Mouse (Mus musculus) CH12.LX (cell line): ENCODE results near the gene Ntrk3. TPM values are rescaled to one million over a fixed set of nuclear protein-coding genes. Genes with fewer than 3 reads are reported as not detected.

Experiments used
- DNase-seq: peaks from one replicate; pipeline ENCODE4 v3.0.0-alpha.2; 2013; ENCODE audit errors: extremely low read depth
- H3K27ac ChIP-seq: 2 replicates; pipeline ENCODE4 v1.5.1; 2012; ENCODE audit warnings: low read depth, mild to moderate bottlenecking, control low read depth, moderate library complexity; ENCODE audit not compliant: insufficient read depth
- H3K27me3 ChIP-seq: replicated peaks from 2 replicates; pipeline ENCODE3; 2012; ENCODE audit warnings: inconsistent platforms
- H3K36me3 ChIP-seq, 2 experiments: replicated peaks in 1 of 2; 2 replicates each; pipeline versions ENCODE3 to v1.6.1; 2012; ENCODE audit warnings: inconsistent platforms in 1 of 2, low read length in 1 of 2, mild to moderate bottlenecking in 1 of 2, mixed read lengths in 1 of 2, moderate library complexity in 1 of 2; ENCODE audit not compliant: control insufficient read depth in 1 of 2, insufficient read depth in 1 of 2
- H3K4me1 ChIP-seq, 2 experiments: 2 replicates each; pipeline ENCODE4 v1.6.1; 2012; ENCODE audit warnings: inconsistent platforms in 1 of 2, moderate library complexity in 1 of 2; ENCODE audit not compliant: insufficient read depth in 2 of 2, control insufficient read depth in 1 of 2
- H3K4me2 ChIP-seq: 2 replicates; pipeline ENCODE4 v1.6.1; 2012; ENCODE audit warnings: low read depth, mild to moderate bottlenecking, control low read depth; ENCODE audit not compliant: poor library complexity, insufficient read depth, severe bottlenecking
- H3K4me3 ChIP-seq, 3 experiments: fragments of 150-350 bp in 1 of 3; sonication (generic) in 1 of 3; replicated peaks in 1 of 3; 2 replicates each; pipeline versions ENCODE3 to v1.5.1; 2011 to 2012; ENCODE audit warnings: low read depth in 2 of 3, low read length in 2 of 3, mild to moderate bottlenecking in 2 of 3, moderate library complexity in 2 of 3, control low read depth in 1 of 3, improper control_type of control experiment in 1 of 3, inconsistent platforms in 1 of 3, mixed read lengths in 1 of 3; ENCODE audit not compliant: poor library complexity in 1 of 3
- H3K79me2 ChIP-seq: replicated peaks from 2 replicates; pipeline ENCODE4 v1.6.1; 2012; ENCODE audit warnings: mild to moderate bottlenecking, moderate library complexity; ENCODE audit not compliant: control insufficient read depth, poor library complexity, insufficient read depth, severe bottlenecking; ENCODE audit errors: extremely low read depth
- H3K9ac ChIP-seq: 2 replicates; pipeline ENCODE4 v1.6.1; 2012; ENCODE audit warnings: low read depth, mild to moderate bottlenecking, control low read depth, moderate library complexity; ENCODE audit not compliant: insufficient read depth
- H3K9me3 ChIP-seq: replicated peaks from 2 replicates; pipeline ENCODE3; 2012; ENCODE audit warnings: low read length, inconsistent platforms, mixed read lengths
- BHLHE40 ChIP-seq: IDR thresholded peaks from 2 replicates; pipeline ENCODE4 v1.6.1; 2011; ENCODE audit warnings: mild to moderate bottlenecking, low read depth, low read length, improper control_type of control experiment
- CHD1 ChIP-seq: IDR thresholded peaks from 2 replicates; pipeline ENCODE4 v1.6.1; 2012; ENCODE audit warnings: low read depth, low read length, improper control_type of control experiment, inconsistent platforms
- CHD2 ChIP-seq: IDR thresholded peaks from 2 replicates; pipeline ENCODE4 v1.6.1; 2011; ENCODE audit warnings: low read length, improper control_type of control experiment
- CTCF ChIP-seq, 2 experiments: IDR thresholded peaks in 1 of 2; conservative IDR thresholded peaks in 1 of 2; 2 replicates each; pipeline ENCODE4 v1.5.1; 2011 to 2012; ENCODE audit warnings: low read depth in 2 of 2, low read length in 2 of 2, improper control_type of control experiment in 1 of 2, inconsistent platforms in 1 of 2, mild to moderate bottlenecking in 1 of 2, moderate library complexity in 1 of 2
- ELF1 ChIP-seq: IDR thresholded peaks from 2 replicates; pipeline ENCODE4 v1.6.1; 2014; ENCODE audit warnings: low read depth, mild to moderate bottlenecking, inconsistent platforms, low read length, improper control_type of control experiment
- EP300 ChIP-seq: IDR thresholded peaks from 2 replicates; pipeline ENCODE4 v1.6.1; 2011; ENCODE audit warnings: low read length, improper control_type of control experiment
- GABPA ChIP-seq: IDR thresholded peaks from 2 replicates; pipeline ENCODE4 v1.6.1; 2012; ENCODE audit warnings: low read depth, low read length, improper control_type of control experiment, inconsistent platforms; ENCODE audit not compliant: insufficient replicate concordance
- IRF4 ChIP-seq: IDR thresholded peaks from 2 replicates; pipeline ENCODE4 v1.6.1; 2014; ENCODE audit warnings: low read depth, mild to moderate bottlenecking, inconsistent platforms, low read length, improper control_type of control experiment
- MAFK ChIP-seq: IDR thresholded peaks from 2 replicates; pipeline ENCODE4 v1.6.1; 2011; ENCODE audit warnings: low read length, improper control_type of control experiment; ENCODE audit not compliant: insufficient replicate concordance
- MEF2A ChIP-seq: IDR thresholded peaks from 2 replicates; pipeline ENCODE4 v1.6.1; 2014; ENCODE audit warnings: low read depth, mild to moderate bottlenecking, inconsistent platforms, low read length, improper control_type of control experiment, borderline replicate concordance
- MXI1 ChIP-seq: IDR thresholded peaks from 2 replicates; pipeline ENCODE4 v1.6.1; 2011; ENCODE audit warnings: mild to moderate bottlenecking, low read depth, low read length, improper control_type of control experiment
- MYC ChIP-seq: IDR thresholded peaks from 2 replicates; pipeline ENCODE4 v1.6.1; 2011; ENCODE audit warnings: low read depth, mild to moderate bottlenecking, improper control_type of control experiment, low read length
- PAX5 ChIP-seq: IDR thresholded peaks from 2 replicates; pipeline ENCODE4 v1.6.1; 2012; ENCODE audit warnings: low read length, inconsistent platforms, mixed read lengths
- RAD21 ChIP-seq: IDR thresholded peaks from 2 replicates; pipeline ENCODE4 v1.6.1; 2011; ENCODE audit warnings: low read depth, mild to moderate bottlenecking, low read length, improper control_type of control experiment, moderate library complexity
- SIN3A ChIP-seq: IDR thresholded peaks from 2 replicates; pipeline ENCODE4 v1.6.1; 2012; ENCODE audit warnings: low read length, improper control_type of control experiment, inconsistent platforms
- TCF12 ChIP-seq: IDR thresholded peaks from 2 replicates; pipeline ENCODE4 v1.6.1; 2014; ENCODE audit warnings: low read depth, mild to moderate bottlenecking, inconsistent platforms, low read length, improper control_type of control experiment
- USF1 ChIP-seq: IDR thresholded peaks from 2 replicates; pipeline ENCODE4 v1.6.1; 2014; ENCODE audit warnings: low read depth, mild to moderate bottlenecking, inconsistent platforms, low read length, improper control_type of control experiment
- ZKSCAN1 ChIP-seq: IDR thresholded peaks from 2 replicates; pipeline ENCODE4 v1.6.1; 2012; ENCODE audit warnings: low read depth, inconsistent platforms, low read length, improper control_type of control experiment, borderline replicate concordance
- dilution Hi-C: fragments of 300-500 bp; cut with MboI; formaldehyde crosslinking; loops from 2 replicates; pipeline ENCODE4 v1.14.3; 2020; ENCODE audit warnings: low sequenced_read_pairs; ENCODE audit not compliant: extremely low pct_unique_long_range_greater_than_20kb, extremely low pct_ligation_motif_present
- in situ Hi-C: fragments of 300-500 bp; cut with MboI; formaldehyde crosslinking; loops from 3 replicates; pipeline ENCODE4 v1.14.3; 2019; ENCODE audit warnings: low sequenced_read_pairs, low pct_ligation_motif_present, low pct_unique_long_range_greater_than_20kb, mixed read lengths
- polyA plus RNA-seq: library from polyadenylated mRNA; unstranded; fragments of >175 nt; gene quantifications from 2 replicates; pipeline ENCODE4 v1.2.1, GENCODE M21; 2012; ENCODE audit warnings: low read depth; ENCODE audit not compliant: insufficient read length
- total RNA-seq, 2 experiments: library from RNA; depleted of rRNA; stranded (reverse); fragments of 300-350 nt in 1 of 2; fragments of >200 nt in 1 of 2; gene quantifications; 2 replicates each; pipeline ENCODE4 v1.2.3; 2012 to 2014

Ntrk3 gene
- total and polyA plus RNA-seq, 3 experiments: 0.21 TPM; not detected in 2

GRCm38 (mm10) chr7:78478881-78479280 is 258.9 kb downstream of the Ntrk3 start:
- Histone ChIP-seq H3K27ac (no peak overlapping the region), H3K9me3 (peaks cover 21% of the 10 kb centered on the region), H3K9ac (no peak overlapping the region), H3K4me1 (no peaks in the 10 kb centered on the region), H3K4me3 (no peak overlapping the region), H3K4me2 (no peak overlapping the region), H3K27me3 (no peaks in the 10 kb centered on the region), H3K36me3 (no peaks in the 10 kb centered on the region), H3K79me2 (no peaks in the 10 kb centered on the region)
- dilution Hi-C loops (no loop called here), in situ Hi-C loops (no loop called here)
- TF ChIP-seq BHLHE40 (no peak), CHD1 (no peak), MAFK (no peak), USF1 (no peak), ELF1 (no peak), GABPA (no peak), PAX5 (no peak), ZKSCAN1 (no peak), MXI1 (no peak), MYC (no peak)
- no peak for DNase-seq

GRCm38 (mm10) chr7:78471755-78472154 is 266.1 kb downstream of the Ntrk3 start:
- H3K36me3 ChIP-seq: no peaks in the 10 kb centered on the region
- no peak for DNase-seq
- no peak overlapping the region for H3K4me2 ChIP-seq
- H3K27ac ChIP-seq: no peak overlapping the region
- H3K27me3 ChIP-seq: no peaks in the 10 kb centered on the region
- no peaks in the 10 kb centered on the region for H3K4me1 ChIP-seq
- H3K4me3 ChIP-seq: no peak overlapping the region
- in situ Hi-C loops: no loop called here
- no peaks in the 10 kb centered on the region for H3K79me2 ChIP-seq
- peaks cover 29% of the 10 kb centered on the region for H3K9me3 ChIP-seq
- H3K9ac ChIP-seq: no peak overlapping the region
- TF ChIP-seq CHD2: no peak
- no peak for TF ChIP-seq BHLHE40
- TF ChIP-seq SIN3A: no peak
- TF ChIP-seq CHD1: no peak
- TF ChIP-seq CTCF (conservative IDR thresholded peaks at IDR 0.05 in 1 of 2, IDR thresholded peaks at IDR 0.05 in 1 of 2; ENCODE audit: low read depth in 2 of 2, low read length in 2 of 2): no peak
- TF ChIP-seq EP300: no peak
- TF ChIP-seq MAFK: no peak
- TF ChIP-seq ELF1: no peak
- no peak for TF ChIP-seq MEF2A
- TF ChIP-seq GABPA: no peak
- TF ChIP-seq IRF4: no peak
- TF ChIP-seq PAX5: no peak
- no peak for TF ChIP-seq TCF12
- TF ChIP-seq RAD21: no peak
- dilution Hi-C loops: no loop called here
